Mouse (Mus musculus): Measurements from ENCODE around the gene Cox5a. TPM values are rescaled to one million over a fixed set of nuclear protein-coding genes. Genes with fewer than 3 reads are reported as not detected.
A peak's percentile ranks its signal among the peaks of the same experiment; 100 is the strongest.

Cox5a gene
- 252 and 293 TPM in 2 replicates for polyA plus RNA-seq (2011; ENCODE audit: insufficient read length, low read depth, missing spikeins)

DNA sequence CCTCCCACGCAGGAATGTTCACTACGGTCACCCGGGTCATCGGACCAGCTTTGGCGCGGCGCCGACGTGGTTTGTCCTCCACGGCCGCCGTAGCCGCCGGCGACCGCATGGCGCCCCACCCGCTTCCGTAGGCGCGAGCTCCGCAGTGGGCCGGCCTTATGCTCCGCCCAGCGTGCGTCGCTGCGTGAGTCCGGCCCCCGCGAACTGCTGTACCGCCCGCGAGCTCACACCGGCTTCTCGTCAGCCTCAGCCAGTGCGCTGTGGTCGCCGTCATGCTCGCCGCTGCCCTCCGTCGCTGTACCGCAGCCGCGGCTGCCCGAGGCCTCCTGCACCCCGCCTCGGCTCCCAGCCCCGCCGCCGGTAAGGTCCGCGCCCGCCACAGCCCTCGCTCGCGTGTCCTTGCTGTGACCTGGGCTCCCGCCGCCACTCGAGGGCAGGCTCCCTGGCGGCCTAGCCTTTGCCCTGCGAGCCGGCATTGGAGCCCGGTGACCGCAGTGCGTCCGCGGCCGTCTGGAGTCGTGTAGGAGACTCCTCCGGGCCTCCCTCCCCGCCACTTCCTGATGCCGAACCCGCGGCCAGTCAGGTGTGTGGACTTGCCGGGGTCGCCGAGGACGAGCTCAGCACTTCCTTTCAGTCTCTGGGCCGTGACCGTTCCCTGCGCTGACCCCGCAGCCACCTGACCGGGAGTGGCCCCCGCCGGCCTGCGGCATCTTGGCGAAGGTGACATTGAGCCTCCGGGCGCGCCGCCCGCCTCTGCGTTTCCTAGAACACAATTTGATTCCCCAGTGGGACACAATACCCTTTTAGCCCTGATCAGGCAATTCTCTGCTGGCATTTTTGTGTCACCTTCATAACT lies at the start of gene Cox5a:
Gene Cox5a, plus strand, starts transcription at position 219 of the 856 bp plus-strand sequence.
- H3K27ac ChIP-seq (ENCODE audit: insufficient read depth, low read length) = peak within 1 kb of the TSS; percentile 70
- TF ChIP-seq CTCF (IDR thresholded peaks at IDR 0.05; ENCODE audit: borderline replicate concordance, insufficient read depth, low read length) (no peak), POLR2A (IDR thresholded peaks at IDR 0.05; ENCODE audit: low read depth, low read length) (peak; percentile 99)
- peaks cover 11% of the 10 kb centered on the region; the same call in 1 of the 2 replicates for H3K4me1 ChIP-seq (ENCODE audit: control insufficient read depth, insufficient read depth, low read length)
- H3K4me3 ChIP-seq (ENCODE audit: insufficient read depth, low read length) = peak within 1 kb of the TSS; percentile 99

- Histone ChIP-seq H3K4me3 (ENCODE audit: insufficient read depth, low read length) (no peak overlapping the region), H3K27ac (ENCODE audit: insufficient read depth, low read length) (no peak overlapping the region), H3K4me1 (ENCODE audit: control insufficient read depth, insufficient read depth, low read length) (no peaks in the 10 kb centered on the region)
- TF ChIP-seq CTCF (IDR thresholded peaks at IDR 0.05; ENCODE audit: borderline replicate concordance, insufficient read depth, low read length) (peak; percentile 56; the same call in 1 of the 2 replicates), POLR2A (IDR thresholded peaks at IDR 0.05; ENCODE audit: low read depth, low read length) (no peak)
These were observed 35.3 kb upstream of the Cox5a start for GRCm38 (mm10) chr9:57485774-57486173.

DNA sequence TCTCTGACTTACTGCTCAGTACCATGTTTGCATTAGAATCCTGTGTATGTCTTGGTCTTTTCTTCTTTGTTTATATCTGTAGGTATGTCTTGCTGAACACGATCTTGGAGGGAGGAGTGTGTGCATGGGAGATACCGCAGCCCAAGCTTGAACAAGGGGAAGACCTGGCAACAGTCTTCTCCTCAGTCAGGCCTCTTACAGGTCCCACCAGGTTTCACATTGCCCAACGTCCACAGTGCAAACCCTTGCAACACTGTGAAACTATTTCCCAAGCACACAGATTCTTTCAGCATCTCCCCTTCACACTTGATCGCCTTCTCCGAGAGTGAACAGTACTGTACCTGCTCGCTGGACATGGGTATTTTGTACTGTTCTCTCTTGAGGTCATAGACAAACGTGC lies 33.3 kb upstream of the Cox5a start:
- H3K4me3 ChIP-seq (ENCODE audit: insufficient read depth, low read length) = no peak overlapping the region
- no peaks in the 10 kb centered on the region for H3K4me1 ChIP-seq (ENCODE audit: control insufficient read depth, insufficient read depth, low read length)
- TF ChIP-seq POLR2A (IDR thresholded peaks at IDR 0.05; ENCODE audit: low read depth, low read length) (no peak), CTCF (IDR thresholded peaks at IDR 0.05; ENCODE audit: borderline replicate concordance, insufficient read depth, low read length) (no peak)
- no peak overlapping the region for H3K27ac ChIP-seq (ENCODE audit: insufficient read depth, low read length)

DNA sequence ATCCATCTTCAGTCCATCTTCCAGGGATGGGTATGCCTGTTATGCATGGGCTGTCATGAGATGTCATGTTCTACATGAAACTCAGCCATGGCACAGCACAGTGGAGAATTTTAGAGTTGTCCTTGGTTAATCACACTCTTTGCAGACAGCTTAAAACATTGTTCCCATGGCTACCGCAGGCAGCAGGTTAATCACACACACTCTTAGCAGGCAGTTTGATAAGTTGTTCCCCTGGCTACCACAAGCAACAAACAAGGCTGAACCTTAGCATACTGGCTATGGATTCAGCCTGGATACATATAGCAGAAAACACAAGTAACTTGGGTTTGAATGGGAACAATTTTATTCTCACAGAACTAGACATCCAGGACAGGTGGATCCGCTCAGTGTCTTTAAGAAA lies 27.5 kb upstream of the Cox5a start:
- no peak overlapping the region for H3K4me3 ChIP-seq (ENCODE audit: insufficient read depth, low read length)
- no peak overlapping the region for H3K27ac ChIP-seq (ENCODE audit: insufficient read depth, low read length)
- TF ChIP-seq POLR2A (IDR thresholded peaks at IDR 0.05; ENCODE audit: low read depth, low read length) = no peak
- H3K4me1 ChIP-seq (ENCODE audit: control insufficient read depth, insufficient read depth, low read length) = no peaks in the 10 kb centered on the region

GRCm38 (mm10) chr9:57494970-57495369 lies 26.1 kb upstream of the Cox5a start:
- H3K4me1 ChIP-seq (ENCODE audit: control insufficient read depth, insufficient read depth, low read length) = no peaks in the 10 kb centered on the region
- TF ChIP-seq CTCF (IDR thresholded peaks at IDR 0.05; ENCODE audit: borderline replicate concordance, insufficient read depth, low read length) (no peak), POLR2A (IDR thresholded peaks at IDR 0.05; ENCODE audit: low read depth, low read length) (no peak)

DNA sequence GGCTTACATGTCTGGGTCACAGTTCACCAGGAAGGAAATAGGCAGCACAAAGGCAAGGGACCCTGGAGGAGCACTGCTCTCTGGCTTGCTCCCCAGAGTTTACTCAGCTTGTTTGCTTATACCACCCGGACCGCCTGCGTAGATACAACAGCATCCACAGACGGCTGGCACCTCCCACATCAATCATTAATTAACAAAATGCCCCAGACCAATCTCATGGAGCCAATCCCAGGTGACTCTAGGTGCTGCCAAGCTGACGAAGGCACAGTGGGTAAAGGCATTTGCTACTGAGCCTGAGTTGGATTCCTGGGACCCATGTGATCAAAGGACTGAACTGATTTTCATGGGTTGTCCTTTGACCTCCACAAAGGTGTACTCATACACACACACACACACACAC lies 23.8 kb upstream of the Cox5a start:
- Histone ChIP-seq H3K27ac (ENCODE audit: insufficient read depth, low read length) (no peak overlapping the region), H3K4me3 (ENCODE audit: insufficient read depth, low read length) (no peak overlapping the region), H3K4me1 (ENCODE audit: control insufficient read depth, insufficient read depth, low read length) (no peaks in the 10 kb centered on the region)
- TF ChIP-seq CTCF (IDR thresholded peaks at IDR 0.05; ENCODE audit: borderline replicate concordance, insufficient read depth, low read length) = no peak
- no peak for TF ChIP-seq POLR2A (IDR thresholded peaks at IDR 0.05; ENCODE audit: low read depth, low read length)

More at GRCm38 (mm10) chr9:57494970-57495369, 26.1 kb upstream of the Cox5a start:
- Histone ChIP-seq H3K4me3 (ENCODE audit: insufficient read depth, low read length) (no peak overlapping the region), H3K27ac (ENCODE audit: insufficient read depth, low read length) (no peak overlapping the region)

DNA sequence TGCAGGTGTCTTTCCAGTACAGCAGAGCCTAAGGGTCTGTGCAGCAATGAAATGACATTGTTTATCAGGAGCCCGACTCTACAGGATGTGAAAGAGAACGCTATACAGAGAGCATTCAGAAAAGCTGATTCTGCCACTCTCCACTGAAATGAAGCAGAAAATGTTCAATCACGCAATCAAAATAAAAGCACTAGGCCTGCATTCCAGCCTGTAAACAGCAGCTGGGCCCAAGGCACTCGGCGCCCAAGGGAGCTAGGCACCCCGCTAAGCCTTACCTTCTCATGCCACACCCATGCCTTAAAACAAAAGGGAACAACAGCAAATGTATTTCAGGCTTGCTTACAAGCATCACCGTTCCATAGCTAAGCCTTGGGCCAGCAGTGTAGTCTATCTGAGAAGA lies 22.5 kb upstream of the Cox5a start:
- no peak overlapping the region for H3K4me3 ChIP-seq (ENCODE audit: insufficient read depth, low read length)
- TF ChIP-seq POLR2A (IDR thresholded peaks at IDR 0.05; ENCODE audit: low read depth, low read length) = no peak
- TF ChIP-seq CTCF (IDR thresholded peaks at IDR 0.05; ENCODE audit: borderline replicate concordance, insufficient read depth, low read length) = no peak
- no peak overlapping the region for H3K27ac ChIP-seq (ENCODE audit: insufficient read depth, low read length)
- no peaks in the 10 kb centered on the region for H3K4me1 ChIP-seq (ENCODE audit: control insufficient read depth, insufficient read depth, low read length)

- no peak for TF ChIP-seq CTCF (IDR thresholded peaks at IDR 0.05; ENCODE audit: borderline replicate concordance, insufficient read depth, low read length)
- TF ChIP-seq POLR2A (IDR thresholded peaks at IDR 0.05; ENCODE audit: low read depth, low read length) = no peak
- H3K4me1 ChIP-seq (ENCODE audit: control insufficient read depth, insufficient read depth, low read length) = peaks cover 13% of the 10 kb centered on the region
- no peak overlapping the region for H3K27ac ChIP-seq (ENCODE audit: insufficient read depth, low read length)
- no peak overlapping the region for H3K4me3 ChIP-seq (ENCODE audit: insufficient read depth, low read length)
These were observed 19.6 kb upstream of the Cox5a start for GRCm38 (mm10) chr9:57501452-57501851.

DNA sequence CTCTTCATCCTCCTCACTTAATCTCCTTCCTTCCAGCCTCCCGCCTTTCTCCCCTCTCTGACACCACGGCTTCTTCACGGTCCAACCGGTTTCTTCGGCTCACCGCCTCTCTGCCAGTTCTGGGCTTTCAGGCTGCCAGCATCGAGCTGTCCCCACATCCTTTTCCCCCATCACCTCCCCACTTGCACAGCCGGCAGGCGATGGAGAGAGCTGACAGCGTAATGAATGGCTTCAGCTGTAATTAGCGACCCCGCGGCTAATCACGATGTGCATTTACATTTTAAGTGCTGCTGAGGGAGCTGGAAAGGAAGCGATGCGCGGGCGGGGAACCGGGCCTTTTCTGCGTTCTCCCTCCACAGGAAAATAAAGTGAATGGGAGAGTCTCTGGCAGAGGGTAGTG lies 19.2 kb upstream of the Cox5a start:
- Histone ChIP-seq H3K27ac (ENCODE audit: insufficient read depth, low read length) (no peak overlapping the region), H3K4me3 (ENCODE audit: insufficient read depth, low read length) (no peak overlapping the region), H3K4me1 (ENCODE audit: control insufficient read depth, insufficient read depth, low read length) (peaks cover 13% of the 10 kb centered on the region)
- no peak for TF ChIP-seq POLR2A (IDR thresholded peaks at IDR 0.05; ENCODE audit: low read depth, low read length)
- no peak for TF ChIP-seq CTCF (IDR thresholded peaks at IDR 0.05; ENCODE audit: borderline replicate concordance, insufficient read depth, low read length)

DNA sequence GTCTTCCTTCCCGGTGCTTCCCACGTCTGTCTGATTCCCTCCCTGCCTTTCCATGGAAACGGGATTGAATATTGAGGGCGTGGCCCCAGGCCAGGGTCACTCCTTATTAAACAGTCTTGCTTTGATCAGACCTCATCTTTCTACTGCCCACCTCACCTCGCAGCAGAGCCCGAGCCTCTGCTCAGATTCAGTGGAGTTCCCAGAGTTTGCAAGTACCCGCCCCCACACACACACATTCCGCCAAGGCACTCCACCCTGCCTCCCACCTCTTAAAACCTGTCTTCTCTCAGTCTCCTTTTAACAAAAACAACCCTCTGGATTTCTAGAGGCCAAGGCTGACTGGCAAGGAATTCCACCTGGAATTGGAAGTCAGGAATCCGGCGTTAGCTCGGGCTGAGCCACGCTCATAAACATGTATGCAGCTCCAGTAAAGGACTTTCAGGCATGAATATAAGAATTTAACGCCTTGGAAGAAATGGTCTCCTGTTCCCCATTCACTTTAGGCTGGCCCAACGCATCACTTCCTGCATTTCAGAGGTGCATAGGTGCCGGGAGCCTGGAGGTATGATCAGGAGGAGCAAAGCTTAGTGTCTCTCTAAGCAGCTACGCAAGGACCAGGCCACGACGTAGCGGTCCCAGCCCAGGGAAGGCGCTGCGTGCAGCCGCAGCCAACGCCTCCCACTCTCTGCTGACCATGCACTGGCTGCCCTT lies 18.0 kb upstream of the Cox5a start:
- Histone ChIP-seq H3K4me3 (ENCODE audit: insufficient read depth, low read length) (peak overlapping the region; percentile 14; the same call in 1 of the 2 replicates), H3K4me1 (ENCODE audit: control insufficient read depth, insufficient read depth, low read length) (peaks cover 13% of the 10 kb centered on the region), H3K27ac (ENCODE audit: insufficient read depth, low read length) (no peak overlapping the region)
- TF ChIP-seq POLR2A (IDR thresholded peaks at IDR 0.05; ENCODE audit: low read depth, low read length) (no peak), CTCF (IDR thresholded peaks at IDR 0.05; ENCODE audit: borderline replicate concordance, insufficient read depth, low read length) (no peak)
